Mouse (Mus musculus): ENCODE results near the gene Cenpj. TPM values are rescaled to one million over a fixed set of nuclear protein-coding genes. Genes with fewer than 3 reads are reported as not detected.

Cenpj gene
- polyA plus RNA-seq, 1 experiment from 2014 or later, result 9.3 TPM

GRCm38 (mm10) chr14:56567476-56567875, 7.7 kb downstream of the Cenpj start:
- no peak for ATAC-seq (replicated peaks; ENCODE audit: insufficient number of reproducible peaks, low FRiP score, low TSS enrichment)
- no peak overlapping the region for H3K4me2 ChIP-seq
- no peaks in the 10 kb centered on the region for H3K27me3 ChIP-seq (ENCODE audit: control insufficient read depth, insufficient read depth, low read length)
- H3K4me1 ChIP-seq (ENCODE audit: control insufficient read depth, insufficient read depth, low read length), result no peaks in the 10 kb centered on the region
- H3K27ac ChIP-seq (ENCODE audit: low read depth, low read length), result no peak overlapping the region
- H3K9me3 ChIP-seq (replicated peaks; ENCODE audit: control insufficient read depth, low read length), result no peaks in the 10 kb centered on the region
- peaks cover 7% of the 10 kb centered on the region; the same call in 1 of the 2 replicates for H3K36me3 ChIP-seq (ENCODE audit: control insufficient read depth, insufficient read depth, low read length)
- H3K4me3 ChIP-seq (ENCODE audit: low read depth, low read length), result no peak overlapping the region
- WGBS (ENCODE audit: insufficient replicate concordance), result 56% methylated on average over 7 of the region's 7 CpGs
- H3K9ac ChIP-seq (ENCODE audit: low read depth, low read length), result no peak overlapping the region

GRCm38 (mm10) chr14:56559134-56559533, 16.1 kb downstream of the Cenpj start:
- no peak overlapping the region for H3K27ac ChIP-seq (ENCODE audit: low read depth, low read length)
- no peaks in the 10 kb centered on the region for H3K4me1 ChIP-seq (ENCODE audit: control insufficient read depth, insufficient read depth, low read length)
- H3K9me3 ChIP-seq (replicated peaks; ENCODE audit: control insufficient read depth, low read length), result no peaks in the 10 kb centered on the region
- H3K4me2 ChIP-seq, result no peak overlapping the region
- H3K27me3 ChIP-seq (ENCODE audit: control insufficient read depth, insufficient read depth, low read length), result no peaks in the 10 kb centered on the region
- no peak overlapping the region for H3K4me3 ChIP-seq (ENCODE audit: low read depth, low read length)
- no peak overlapping the region for H3K9ac ChIP-seq (ENCODE audit: low read depth, low read length)
- ATAC-seq (replicated peaks; ENCODE audit: insufficient number of reproducible peaks, low FRiP score, low TSS enrichment), result no peak
- H3K36me3 ChIP-seq (ENCODE audit: control insufficient read depth, insufficient read depth, low read length), result peaks cover 7% of the 10 kb centered on the region; the same call in 1 of the 2 replicates
- 91% methylated on average over 3 of the region's 3 CpGs for WGBS (ENCODE audit: insufficient replicate concordance)

- H3K27ac ChIP-seq (ENCODE audit: low read depth, low read length), result no peak overlapping the region
- H3K9ac ChIP-seq (ENCODE audit: low read depth, low read length), result no peak overlapping the region
- no peak overlapping the region for H3K4me3 ChIP-seq (ENCODE audit: low read depth, low read length)
- peaks cover 5% of the 10 kb centered on the region for H3K36me3 ChIP-seq (ENCODE audit: control insufficient read depth, insufficient read depth, low read length)
- H3K27me3 ChIP-seq (ENCODE audit: control insufficient read depth, insufficient read depth, low read length), result no peaks in the 10 kb centered on the region
- H3K9me3 ChIP-seq (replicated peaks; ENCODE audit: control insufficient read depth, low read length), result no peaks in the 10 kb centered on the region
- no peaks in the 10 kb centered on the region for H3K4me1 ChIP-seq (ENCODE audit: control insufficient read depth, insufficient read depth, low read length)
- 96% methylated on average over 2 of the region's 2 CpGs for WGBS (ENCODE audit: insufficient replicate concordance)
- no peak for ATAC-seq (replicated peaks; ENCODE audit: insufficient number of reproducible peaks, low FRiP score, low TSS enrichment)
- no peak overlapping the region for H3K4me2 ChIP-seq
Observed at GRCm38 (mm10) chr14:56554716-56555115, 20.5 kb downstream of the Cenpj start.

GRCm38 (mm10) chr14:56553331-56553730, 21.9 kb downstream of the Cenpj start:
- H3K36me3 ChIP-seq (ENCODE audit: control insufficient read depth, insufficient read depth, low read length), result peaks cover 5% of the 10 kb centered on the region

GRCm38 (mm10) chr14:56552924-56553323, 22.3 kb downstream of the Cenpj start:
- no peak overlapping the region for H3K9ac ChIP-seq (ENCODE audit: low read depth, low read length)
- 88% methylated on average over 6 of the region's 6 CpGs for WGBS (ENCODE audit: insufficient replicate concordance)
- H3K36me3 ChIP-seq (ENCODE audit: control insufficient read depth, insufficient read depth, low read length), result peaks cover 5% of the 10 kb centered on the region
- no peak for ATAC-seq (replicated peaks; ENCODE audit: insufficient number of reproducible peaks, low FRiP score, low TSS enrichment)
- no peak overlapping the region for H3K4me2 ChIP-seq
- no peaks in the 10 kb centered on the region for H3K9me3 ChIP-seq (replicated peaks; ENCODE audit: control insufficient read depth, low read length)
- H3K4me1 ChIP-seq (ENCODE audit: control insufficient read depth, insufficient read depth, low read length), result no peaks in the 10 kb centered on the region
- H3K27ac ChIP-seq (ENCODE audit: low read depth, low read length), result no peak overlapping the region
- no peaks in the 10 kb centered on the region for H3K27me3 ChIP-seq (ENCODE audit: control insufficient read depth, insufficient read depth, low read length)
- no peak overlapping the region for H3K4me3 ChIP-seq (ENCODE audit: low read depth, low read length)

More at GRCm38 (mm10) chr14:56553331-56553730, 21.9 kb downstream of the Cenpj start:
- Histone ChIP-seq H3K4me3 (ENCODE audit: low read depth, low read length) (no peak overlapping the region), H3K27me3 (ENCODE audit: control insufficient read depth, insufficient read depth, low read length) (no peaks in the 10 kb centered on the region), H3K27ac (ENCODE audit: low read depth, low read length) (no peak overlapping the region), H3K4me2 (no peak overlapping the region), H3K9ac (ENCODE audit: low read depth, low read length) (no peak overlapping the region), H3K9me3 (replicated peaks; ENCODE audit: control insufficient read depth, low read length) (no peaks in the 10 kb centered on the region), H3K4me1 (ENCODE audit: control insufficient read depth, insufficient read depth, low read length) (no peaks in the 10 kb centered on the region)
- no peak for ATAC-seq (replicated peaks; ENCODE audit: insufficient number of reproducible peaks, low FRiP score, low TSS enrichment)
- 88% methylated on average over 7 of the region's 7 CpGs for WGBS (ENCODE audit: insufficient replicate concordance)

GRCm38 (mm10) chr14:56550960-56551359, 24.3 kb downstream of the Cenpj start:
- Histone ChIP-seq H3K9me3 (replicated peaks; ENCODE audit: control insufficient read depth, low read length) (no peaks in the 10 kb centered on the region), H3K36me3 (ENCODE audit: control insufficient read depth, insufficient read depth, low read length) (peaks cover 5% of the 10 kb centered on the region)
- 81% methylated on average over 4 of the region's 4 CpGs for WGBS (ENCODE audit: insufficient replicate concordance)

GRCm38 (mm10) chr14:56545491-56545890, 29.7 kb downstream of the Cenpj start:
- Histone ChIP-seq H3K27me3 (ENCODE audit: control insufficient read depth, insufficient read depth, low read length) (no peaks in the 10 kb centered on the region), H3K9ac (ENCODE audit: low read depth, low read length) (no peak overlapping the region)
- WGBS (ENCODE audit: insufficient replicate concordance), result 88% methylated on average over 4 of the region's 4 CpGs

More at GRCm38 (mm10) chr14:56550960-56551359, 24.3 kb downstream of the Cenpj start:
- Histone ChIP-seq H3K4me3 (ENCODE audit: low read depth, low read length) (no peak overlapping the region), H3K27me3 (ENCODE audit: control insufficient read depth, insufficient read depth, low read length) (no peaks in the 10 kb centered on the region), H3K9ac (ENCODE audit: low read depth, low read length) (no peak overlapping the region), H3K27ac (ENCODE audit: low read depth, low read length) (no peak overlapping the region), H3K4me1 (ENCODE audit: control insufficient read depth, insufficient read depth, low read length) (no peaks in the 10 kb centered on the region), H3K4me2 (no peak overlapping the region)
- ATAC-seq (replicated peaks; ENCODE audit: insufficient number of reproducible peaks, low FRiP score, low TSS enrichment), result no peak

GRCm38 (mm10) chr14:56544946-56545345, 30.3 kb downstream of the Cenpj start:
- no peak overlapping the region for H3K27ac ChIP-seq (ENCODE audit: low read depth, low read length)
- no peaks in the 10 kb centered on the region for H3K27me3 ChIP-seq (ENCODE audit: control insufficient read depth, insufficient read depth, low read length)
- no peaks in the 10 kb centered on the region; the same call in 1 of the 2 replicates for H3K36me3 ChIP-seq (ENCODE audit: control insufficient read depth, insufficient read depth, low read length)
- no peak for ATAC-seq (replicated peaks; ENCODE audit: insufficient number of reproducible peaks, low FRiP score, low TSS enrichment)
- no peak overlapping the region for H3K4me3 ChIP-seq (ENCODE audit: low read depth, low read length)
- no peaks in the 10 kb centered on the region for H3K9me3 ChIP-seq (replicated peaks; ENCODE audit: control insufficient read depth, low read length)
- no peak overlapping the region for H3K4me2 ChIP-seq
- 90% methylated on average over 1 of the region's 1 CpGs for WGBS (ENCODE audit: insufficient replicate concordance)
- no peaks in the 10 kb centered on the region for H3K4me1 ChIP-seq (ENCODE audit: control insufficient read depth, insufficient read depth, low read length)
- H3K9ac ChIP-seq (ENCODE audit: low read depth, low read length), result no peak overlapping the region

More at GRCm38 (mm10) chr14:56545491-56545890, 29.7 kb downstream of the Cenpj start:
- Histone ChIP-seq H3K4me3 (ENCODE audit: low read depth, low read length) (no peak overlapping the region), H3K9me3 (replicated peaks; ENCODE audit: control insufficient read depth, low read length) (no peaks in the 10 kb centered on the region), H3K4me1 (ENCODE audit: control insufficient read depth, insufficient read depth, low read length) (no peaks in the 10 kb centered on the region), H3K36me3 (ENCODE audit: control insufficient read depth, insufficient read depth, low read length) (no peaks in the 10 kb centered on the region; the same call in 1 of the 2 replicates), H3K4me2 (no peak overlapping the region), H3K27ac (ENCODE audit: low read depth, low read length) (no peak overlapping the region)
- ATAC-seq (replicated peaks; ENCODE audit: insufficient number of reproducible peaks, low FRiP score, low TSS enrichment), result no peak

- H3K4me2 ChIP-seq, result no peak overlapping the region
- no peak for ATAC-seq (replicated peaks; ENCODE audit: insufficient number of reproducible peaks, low FRiP score, low TSS enrichment)
- no peak overlapping the region for H3K9ac ChIP-seq (ENCODE audit: low read depth, low read length)
- H3K36me3 ChIP-seq (ENCODE audit: control insufficient read depth, insufficient read depth, low read length), result peaks cover 10% of the 10 kb centered on the region
- H3K9me3 ChIP-seq (replicated peaks; ENCODE audit: control insufficient read depth, low read length), result no peaks in the 10 kb centered on the region
- WGBS (ENCODE audit: insufficient replicate concordance), result 87% methylated on average over 2 of the region's 2 CpGs
- H3K4me1 ChIP-seq (ENCODE audit: control insufficient read depth, insufficient read depth, low read length), result no peaks in the 10 kb centered on the region
- no peaks in the 10 kb centered on the region for H3K27me3 ChIP-seq (ENCODE audit: control insufficient read depth, insufficient read depth, low read length)
- no peak overlapping the region for H3K4me3 ChIP-seq (ENCODE audit: low read depth, low read length)
- no peak overlapping the region for H3K27ac ChIP-seq (ENCODE audit: low read depth, low read length)
Observed at GRCm38 (mm10) chr14:56530788-56531187, 44.4 kb downstream of the Cenpj start.
